Mouse (Mus musculus): ENCODE data around the gene Scgb2b20. TPM values are rescaled to one million over a fixed set of nuclear protein-coding genes. Genes with fewer than 3 reads are reported as not detected.
A peak's percentile ranks its signal among the peaks of the same experiment; 100 is the strongest.
"Not testable (repeated sequence)": the region's sequence is repeated elsewhere in the genome, so short reads cannot be mapped to it uniquely, and the experiment has no call there.

Scgb2b20 gene
- total RNA-seq (2021), result not detected

DNA sequence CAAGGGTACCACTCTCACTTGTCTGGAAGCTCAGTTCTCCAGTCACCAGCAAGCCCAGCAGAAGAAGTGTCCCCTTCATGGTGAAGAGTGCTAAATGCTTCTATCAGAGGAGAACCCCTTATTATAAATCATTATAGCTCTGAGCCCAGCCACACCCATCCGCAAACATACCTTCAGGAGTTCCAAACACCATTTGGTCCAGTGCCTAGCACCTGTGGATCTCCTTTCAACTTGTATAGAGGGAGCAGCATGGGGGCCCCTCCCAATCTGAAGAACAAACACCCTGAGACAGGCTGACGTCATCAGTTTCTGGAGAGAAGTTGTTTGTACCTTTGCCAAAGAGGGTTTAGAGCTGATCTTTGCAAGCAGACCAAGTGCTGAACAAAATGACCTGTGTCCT, at the start of gene Scgb2b20:
TSS of gene Scgb2b20 (minus strand) at position 101 of the 400 bp plus-strand sequence.
- DNase-seq (ENCODE audit: extremely low spot score in 1 of 2, low spot score in 2 of 2); intact Hi-C loops (cut with DNase I): not testable (repeated sequence)

- DNase-seq (ENCODE audit: extremely low spot score in 1 of 2, low spot score in 2 of 2); intact Hi-C loops (cut with DNase I): not testable (repeated sequence)
Measured at GRCm38 (mm10) chr7:33409681-33410080, 43.6 kb upstream of the Scgb2b20 start.

DNA sequence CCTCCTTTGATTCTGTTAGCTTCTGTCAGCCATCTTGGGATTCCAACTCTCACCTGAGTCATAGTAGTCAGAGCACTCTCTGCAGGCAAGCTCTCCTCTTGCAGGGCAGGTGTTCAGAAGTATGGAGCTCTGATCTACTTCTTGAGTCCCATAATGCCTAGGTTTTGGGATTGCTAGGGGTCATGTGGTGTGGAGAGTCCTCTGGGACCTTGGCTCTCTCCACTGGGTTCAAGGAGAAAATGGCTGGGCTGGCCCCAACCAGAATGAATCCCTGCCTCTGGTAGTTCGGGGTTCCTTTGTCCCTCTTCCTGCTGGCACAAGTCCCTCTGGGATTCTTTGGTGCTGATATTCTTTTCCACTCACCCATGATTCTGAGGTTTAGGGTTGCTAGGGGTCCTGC, 35.5 kb upstream of the Scgb2b20 start:
- peak in 1 of 2 experiments; percentile 13 for DNase-seq (ENCODE audit: extremely low spot score in 1 of 2, low spot score in 2 of 2)
- intact Hi-C loops (cut with DNase I), result no loop called here

- DNase-seq (ENCODE audit: extremely low spot score in 1 of 2, low spot score in 2 of 2); intact Hi-C loops (cut with DNase I): not testable (repeated sequence)
Measured at GRCm38 (mm10) chr7:33399749-33400148, 33.6 kb upstream of the Scgb2b20 start.

DNA sequence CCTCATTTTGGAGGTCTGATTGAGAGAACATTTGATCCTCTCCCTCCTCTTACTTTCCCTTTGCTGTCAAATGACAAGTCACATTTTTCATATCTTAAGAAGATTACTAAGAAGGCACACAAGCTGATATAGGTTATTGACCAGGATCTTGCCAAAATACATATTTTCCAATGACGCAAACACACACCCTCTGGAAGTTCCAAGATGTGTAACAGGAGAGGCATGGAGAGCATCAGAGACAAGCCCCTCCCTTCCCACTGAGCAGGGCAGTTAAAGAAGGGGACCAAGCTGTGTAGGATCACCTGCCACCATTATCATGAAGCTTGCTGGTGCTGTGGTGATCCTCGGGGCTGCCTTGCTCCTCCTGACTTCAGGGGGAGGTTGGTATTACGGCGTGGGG, 6.8 kb upstream of the Scgb2b20 start, which contains the start of gene Scgb1b20:
TSS of gene Scgb1b20 (plus strand) at position 301 of the 400 bp plus-strand sequence.
- DNase-seq (ENCODE audit: extremely low spot score in 1 of 2, low spot score in 2 of 2); intact Hi-C loops (cut with DNase I): not testable (repeated sequence)

Other genes starting within 250 kb of the Scgb2b20 start
- gene Scgb2b18, start 192.5 kb downstream of the Scgb2b20 start, total RNA-seq (2021), result not detected
- gene Scgb1b18, start 180.8 kb downstream of the Scgb2b20 start, total RNA-seq (2021), result not detected
- not detected for gene Scgb2b19, start 86.0 kb downstream of the Scgb2b20 start, total RNA-seq (2021)
- gene Scgb1b19, start 79.0 kb downstream of the Scgb2b20 start, total RNA-seq (2021), result not detected
- gene Scgb1b20, start 6.9 kb upstream of the Scgb2b20 start, total RNA-seq (2021), result not detected
- not detected for gene Scgb2b21, start 154.1 kb upstream of the Scgb2b20 start, total RNA-seq (2021)

Measured in left cerebral cortex, postnatal 10 days (tissue).